Comparison of ENCODE assay signal across 9 mouse cellular contexts in the genomic region with DNA sequence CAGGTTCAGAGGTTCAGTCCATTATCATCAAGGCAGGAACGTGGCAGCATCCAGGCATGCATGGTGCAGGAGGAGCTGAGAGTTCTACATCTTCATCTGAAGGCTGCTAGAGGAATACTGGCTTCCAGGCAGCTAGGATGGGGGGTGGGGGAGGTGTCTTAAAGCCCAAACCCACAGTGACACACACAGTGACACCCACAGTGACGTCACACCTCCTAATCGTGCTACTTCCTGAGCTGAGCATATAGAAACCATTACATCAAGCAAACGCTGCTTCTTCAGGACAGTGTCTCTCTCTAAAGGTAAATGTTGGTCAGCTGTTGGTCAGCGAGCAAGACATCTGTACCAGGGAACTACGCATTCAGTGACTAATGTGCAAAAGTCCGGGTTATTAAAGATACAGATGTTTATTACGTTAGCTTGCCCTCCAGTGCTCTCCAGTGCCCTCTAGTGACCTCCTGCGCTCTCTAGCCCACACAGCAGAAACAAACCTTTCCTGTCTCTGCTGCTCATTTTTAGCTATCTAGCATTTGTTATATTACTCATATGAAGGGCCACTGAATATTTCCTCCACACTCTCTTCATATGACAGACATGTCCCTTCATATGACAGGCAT.
DNase-seq lines count a peak whose midpoint lies in the region; ATAC-seq lines count a peak whose summit lies in the region.
"Had no signal": no experiment of that assay in that cellular context is flagged by ENCODE, and none has a peak within 500 bp of the region (broad histone marks: within the 10 kb centered on the region; RNA-seq: fewer than 3 reads in every experiment).

No protein-coding gene starts in this region.

- WGBS in heart, embryonic 14.5 days, result 49% methylated on average over 9 of the region's 9 CpGs
- WGBS in lung, embryonic 16.5 days, result 33% methylated on average over 9 of the region's 9 CpGs

- H3K27ac ChIP-seq in heart, embryonic 14.5 days (replicated peaks in 1 of 2; ENCODE audit: control insufficient read depth in 1 of 2, insufficient read depth in 1 of 2, low read depth in 2 of 2, low read length in 2 of 2), result no peak overlapping the region
- H3K27ac ChIP-seq in lung, embryonic 16.5 days (ENCODE audit: low read length), result no peak overlapping the region

- H3K36me3 ChIP-seq in heart, embryonic 14.5 days (ENCODE audit: control insufficient read depth, insufficient read depth, low read length), result no peaks in the 10 kb centered on the region
- no peaks in the 10 kb centered on the region for H3K36me3 ChIP-seq in lung, embryonic 16.5 days (ENCODE audit: control insufficient read depth, insufficient read depth, low read length)
- H3K36me3 ChIP-seq: G1E had no signal

- H3K27me3 ChIP-seq in heart, embryonic 14.5 days (ENCODE audit: control insufficient read depth, insufficient read depth, low read length), result no peaks in the 10 kb centered on the region
- H3K27me3 ChIP-seq in lung, embryonic 16.5 days (ENCODE audit: control insufficient read depth, insufficient read depth, low read depth, low read length), result no peaks in the 10 kb centered on the region

- H3K4me3 ChIP-seq in heart, embryonic 14.5 days (ENCODE audit: control insufficient read depth in 1 of 2, insufficient read depth in 1 of 2, low read depth in 1 of 2, low read length in 2 of 2), result peak overlapping the region in 1 of 2 experiments; percentile 8; a peak in 2 of 4 replicates
- H3K4me3 ChIP-seq in lung, embryonic 16.5 days (ENCODE audit: low read length), result peak overlapping the region; percentile 20; the same call in 1 of the 2 replicates

- peaks cover 5 to 6% of the 10 kb centered on the region in 2 experiments for H3K4me1 ChIP-seq in heart, embryonic 14.5 days (ENCODE audit: control insufficient read depth in 2 of 2, insufficient read depth in 2 of 2, low read length in 2 of 2)
- H3K4me1 ChIP-seq in lung, embryonic 16.5 days (replicated peaks; ENCODE audit: control insufficient read depth, insufficient read depth, low read length), result peaks cover 9% of the 10 kb centered on the region

- no peaks in the 10 kb centered on the region for H3K9me3 ChIP-seq in heart, embryonic 14.5 days (ENCODE audit: control insufficient read depth, low read length)
- no peaks in the 10 kb centered on the region for H3K9me3 ChIP-seq in lung, embryonic 16.5 days (ENCODE audit: control insufficient read depth, low read length)

- no peak for ATAC-seq in heart, embryonic 14.5 days (ENCODE audit: insufficient number of reproducible peaks, insufficient read depth, low FRiP score, low read depth)
- no peak for ATAC-seq in lung, embryonic 16.5 days (ENCODE audit: low read depth)

- peak overlapping the region; percentile 47 for H3K4me2 ChIP-seq in heart, embryonic 14.5 days (ENCODE audit: low read length)
- peak overlapping the region; percentile 38 for H3K4me2 ChIP-seq in lung, embryonic 16.5 days (ENCODE audit: low read depth, low read length)

- DNase-seq in cerebellum, postnatal 14 days, result peak; percentile 18 to 43
- no peak for DNase-seq in cerebellum, adult 9-11 months
- peak; percentile 3 for DNase-seq in thymus, postnatal 14 days
- no peak for DNase-seq in thymus, postnatal 25 days
- DNase-seq in cerebellum, adult 9-10 months, result no peak
- DNase-seq in layer of hippocampus, postnatal 36 days, result no peak

- no peak overlapping the region for H3K9ac ChIP-seq in heart, embryonic 14.5 days (ENCODE audit: low read length)
- no peak overlapping the region for H3K9ac ChIP-seq in lung, embryonic 16.5 days (ENCODE audit: low read length)

Comparison
In these comparisons a context has a peak if more than half of its experiments do, and no peak if none do; other contexts are left out.
1. DNase-seq: peak in cerebellum, postnatal 14 days (2 of 2) and thymus, postnatal 14 days (single experiment); none in cerebellum, adult 9-11 months (single experiment), thymus, postnatal 25 days (single experiment), cerebellum, adult 9-10 months (single experiment) and layer of hippocampus, postnatal 36 days (0 of 2).